Mouse (Mus musculus) liver, adult 2 months (tissue): Measurements from ENCODE around the gene 1700013G24Rik.

Experiments used
- CTCF ChIP-seq: fragments of 200-500 bp; IDR thresholded peaks from 2 replicates; pipeline ENCODE4 v1.5.1; 2011; ENCODE audit warnings: low read depth, low read length, control low read depth
- POLR2A ChIP-seq: fragments of 200-500 bp; IDR thresholded peaks from 2 replicates; pipeline ENCODE4 v1.6.1; 2011; ENCODE audit warnings: low read length, control low read depth; ENCODE audit not compliant: insufficient read depth; ENCODE audit errors: extremely low read depth

DNA sequence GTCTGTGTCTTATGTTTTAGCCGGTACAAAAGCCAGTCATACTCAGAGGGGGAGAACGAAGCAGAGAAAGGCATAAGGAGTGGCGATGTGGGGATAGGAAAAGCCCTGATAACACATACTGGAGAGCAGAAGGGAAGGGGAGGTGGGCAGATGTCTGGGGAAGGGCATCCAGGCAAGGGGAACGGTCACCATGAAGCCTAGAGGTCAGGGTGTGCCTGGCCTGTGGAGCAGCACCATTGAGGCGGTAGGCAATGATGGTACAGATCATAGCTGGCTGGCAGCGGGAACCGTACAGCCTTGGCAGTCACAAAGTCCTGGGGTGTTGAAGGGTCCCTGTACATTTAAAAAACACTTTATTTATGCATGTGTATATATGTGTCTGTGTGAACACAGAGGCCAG is 21.6 kb downstream of the 1700013G24Rik start:
- no peak for TF ChIP-seq POLR2A
- no peak for TF ChIP-seq CTCF
